Mouse (Mus musculus) embryonic facial prominence, embryonic 13.5 days (tissue): ENCODE data around the gene Slc7a5. TPM values are rescaled to one million over a fixed set of nuclear protein-coding genes. Genes with fewer than 3 reads are reported as not detected.

Experiments
- ATAC-seq: fragments of 200-750 bp; cut with Nextera tagmentation; 2 replicates; pipeline ENCODE4 v1.8.0; 2017; ENCODE audit warnings: low read depth; ENCODE audit not compliant: insufficient number of reproducible peaks, insufficient read depth, low FRiP score, low TSS enrichment
- H3K27ac ChIP-seq: fragments of 300-500 bp; sonication (generic); 2 replicates; pipeline ENCODE4 v1.5.1; 2015; ENCODE audit warnings: moderate library complexity, mild to moderate bottlenecking, inconsistent platforms
- H3K27me3 ChIP-seq: fragments of 300-500 bp; sonication (generic); 2 replicates; pipeline ENCODE4 v1.6.1; 2015; ENCODE audit warnings: mild to moderate bottlenecking, inconsistent platforms
- H3K36me3 ChIP-seq: fragments of 300-500 bp; sonication (generic); 2 replicates; pipeline ENCODE4 v1.6.1; 2015; ENCODE audit warnings: mild to moderate bottlenecking, inconsistent platforms
- H3K4me1 ChIP-seq: fragments of 300-500 bp; sonication (generic); 2 replicates; pipeline ENCODE4 v1.6.1; 2015; ENCODE audit warnings: inconsistent platforms
- H3K4me2 ChIP-seq: fragments of 300-500 bp; sonication (generic); 2 replicates; pipeline ENCODE4 v1.6.1; 2015; ENCODE audit warnings: moderate library complexity, mild to moderate bottlenecking, inconsistent platforms
- H3K4me3 ChIP-seq: fragments of 300-500 bp; sonication (generic); 2 replicates; pipeline ENCODE4 v1.5.1; 2015; ENCODE audit warnings: mild to moderate bottlenecking, inconsistent platforms
- H3K9ac ChIP-seq: fragments of 300-500 bp; sonication (generic); 2 replicates; pipeline ENCODE4 v1.6.1; 2015; ENCODE audit warnings: mild to moderate bottlenecking, inconsistent platforms
- H3K9me3 ChIP-seq: fragments of 300-500 bp; sonication (generic); 2 replicates; pipeline ENCODE4 v1.6.1; 2016; ENCODE audit warnings: inconsistent platforms
- WGBS: fragments of 180-500 bp; shearing (Covaris S2); methylation state at CpG from one replicate; pipeline ENCODE4 v1.1.7; 2015; ENCODE audit warnings: mixed read lengths; 5-methylcytosine and 5-hydroxymethylcytosine counted together
- polyA plus RNA-seq: library from polyadenylated mRNA; unstranded; fragments of >200 nt; fragmentation: Nextera tagmentation; extraction: Ambion mirVana; gene quantifications from 2 replicates; pipeline ENCODE4 v1.2.1, GENCODE M21; 2015

The Slc7a5 gene
- polyA plus RNA-seq, 1 experiment from 2014 or later = 18.3 TPM

DNA sequence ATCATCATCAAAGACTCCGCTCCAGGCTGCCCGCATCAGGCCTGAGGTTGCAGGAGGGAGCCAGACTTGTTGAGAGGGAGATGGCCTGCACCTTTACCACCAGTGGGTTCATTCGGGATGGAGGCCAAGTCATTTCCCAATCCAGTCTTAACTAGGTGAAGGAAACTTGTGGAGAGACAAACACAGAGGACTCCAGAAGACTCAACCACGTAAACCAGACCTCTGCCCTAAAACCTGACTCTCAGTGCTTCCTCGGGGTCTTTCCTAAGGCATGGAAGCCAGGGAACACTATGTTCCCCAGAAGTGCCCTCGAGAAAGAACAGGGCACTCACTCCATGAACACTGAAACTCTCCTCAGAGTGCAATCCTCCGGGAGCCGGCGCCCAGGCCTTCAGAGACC is 2.5 kb downstream of the Slc7a5 start:
- WGBS = 86% methylated on average over 9 of the region's 9 CpGs
- peaks cover 12% of the 10 kb centered on the region for H3K27me3 ChIP-seq
- H3K9ac ChIP-seq = peak overlapping the region; percentile 22; the same call in 1 of the 2 replicates
- H3K4me3 ChIP-seq = peak overlapping the region; percentile 76; the same call in 1 of the 2 replicates
- H3K9me3 ChIP-seq = no peaks in the 10 kb centered on the region
- no peaks in the 10 kb centered on the region for H3K36me3 ChIP-seq
- peaks cover 45% of the 10 kb centered on the region for H3K4me1 ChIP-seq
- no peak overlapping the region for H3K27ac ChIP-seq
- peak overlapping the region; percentile 98 for H3K4me2 ChIP-seq
- ATAC-seq = no peak

DNA sequence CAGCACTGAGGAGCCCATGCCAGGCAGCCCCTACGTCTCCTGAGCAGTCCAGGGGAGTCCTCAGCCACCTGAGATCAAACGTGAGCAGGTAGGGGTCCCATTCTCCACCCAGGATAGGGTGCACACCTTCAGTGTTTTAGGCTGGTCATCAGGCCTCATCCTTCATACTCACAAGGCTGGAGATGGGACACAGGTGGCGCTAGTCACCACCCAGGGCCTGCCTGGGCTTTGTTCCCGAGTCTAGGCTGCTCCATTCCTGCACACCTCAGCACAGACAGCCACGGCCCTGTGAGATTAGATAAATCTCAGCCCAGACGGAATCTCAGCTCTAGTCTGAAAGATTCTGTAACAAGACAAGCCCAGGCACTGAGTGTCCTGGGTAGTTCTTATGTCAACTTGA is 3.5 kb downstream of the Slc7a5 start:
- Histone ChIP-seq H3K36me3 (no peaks in the 10 kb centered on the region), H3K27me3 (peaks cover 11% of the 10 kb centered on the region), H3K27ac (no peak overlapping the region), H3K9ac (0 out of 2 replicates have a peak overlapping the region, but pooled peaks have one; percentile 4), H3K4me2 (no peak overlapping the region), H3K9me3 (no peaks in the 10 kb centered on the region), H3K4me3 (no peak overlapping the region), H3K4me1 (peaks cover 45% of the 10 kb centered on the region)
- no peak for ATAC-seq
- WGBS = 63% methylated on average over 6 of the region's 6 CpGs

DNA sequence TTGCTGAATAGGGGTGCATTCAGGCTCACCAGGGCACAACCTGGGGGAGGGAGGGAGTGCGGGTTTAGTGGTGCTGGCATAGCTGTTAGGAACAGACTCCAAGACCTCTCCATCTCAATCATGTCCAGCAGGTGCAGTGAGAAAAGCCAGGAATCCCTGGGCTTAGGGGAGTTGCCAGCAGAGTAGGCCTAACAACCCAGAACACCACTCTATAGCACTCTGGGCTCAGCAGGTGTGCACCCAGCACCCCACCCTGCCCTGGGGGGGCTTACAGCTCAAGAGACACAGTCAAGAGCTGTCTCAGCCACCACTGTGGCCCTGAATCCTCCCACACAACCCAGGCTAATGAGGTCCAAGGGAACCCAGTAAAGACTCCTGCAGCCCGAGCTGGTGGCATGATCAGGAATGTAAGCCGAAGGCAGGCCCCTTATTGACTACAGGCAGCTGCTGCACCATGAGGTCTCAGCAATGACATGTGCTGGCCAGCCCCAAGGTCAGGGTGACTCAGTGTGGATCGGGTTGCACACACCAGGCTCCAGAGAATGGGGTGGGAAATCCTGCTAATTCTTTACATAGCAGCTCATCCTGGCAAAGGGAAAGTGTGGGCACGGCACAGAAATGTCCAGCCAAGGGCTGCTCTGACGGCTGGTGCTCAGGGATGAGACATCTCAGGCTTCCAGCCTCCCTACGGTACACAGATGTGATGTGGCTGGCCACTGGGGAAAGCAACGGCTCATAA is 5.8 kb downstream of the Slc7a5 start:
- Histone ChIP-seq H3K9me3 (no peaks in the 10 kb centered on the region), H3K4me3 (no peak overlapping the region), H3K27ac (0 out of 2 replicates have a peak overlapping the region, but pooled peaks have one; percentile 7), H3K36me3 (no peaks in the 10 kb centered on the region), H3K4me1 (peaks cover 56% of the 10 kb centered on the region), H3K9ac (peak overlapping the region; percentile 36; the same call in 1 of the 2 replicates), H3K4me2 (no peak overlapping the region), H3K27me3 (no peaks in the 10 kb centered on the region; the same call in 1 of the 2 replicates)
- 44% methylated on average over 8 of the region's 8 CpGs for WGBS
- no peak for ATAC-seq

DNA sequence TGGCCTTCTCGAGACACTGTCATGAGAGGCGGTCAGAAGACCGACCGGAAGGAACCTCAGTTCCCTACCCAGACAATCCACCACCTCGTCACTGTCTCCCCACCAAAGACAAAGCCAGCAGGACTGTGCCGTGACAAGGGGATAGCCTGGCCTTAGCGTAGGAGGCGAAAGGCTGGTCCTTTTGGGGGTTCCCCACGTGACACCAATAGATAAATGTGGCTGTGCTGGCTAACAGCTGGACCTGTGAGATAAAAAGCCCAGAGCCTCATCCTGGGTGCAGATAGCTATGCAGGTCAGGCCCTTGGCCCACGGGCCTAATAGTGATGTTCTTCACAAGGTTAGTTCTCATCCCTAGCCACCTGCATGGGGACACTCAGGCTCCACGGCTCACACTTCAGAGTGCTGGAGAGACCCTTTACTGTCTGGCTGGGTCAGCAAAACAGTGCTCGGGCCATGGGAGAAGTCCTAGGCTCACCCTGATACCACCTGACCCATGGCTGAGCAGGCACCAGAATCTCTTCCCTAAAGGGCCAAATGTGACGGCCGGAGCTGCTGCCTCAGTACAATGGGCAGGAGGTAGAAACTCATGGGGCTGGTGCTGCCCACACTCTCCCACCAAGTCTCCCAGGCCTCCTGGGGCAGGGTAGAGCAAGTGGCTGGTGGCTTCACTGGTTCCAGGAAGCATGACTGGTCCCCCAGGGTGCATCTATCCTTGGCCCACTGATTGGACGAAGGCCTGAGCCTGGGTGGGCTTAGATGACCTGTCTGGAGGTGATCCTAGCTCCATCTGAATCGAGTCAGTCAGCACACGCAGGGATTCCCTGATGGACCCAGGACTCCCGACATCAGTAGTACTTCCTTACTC is 8.1 kb downstream of the Slc7a5 start:
- Histone ChIP-seq H3K4me1 (peaks cover 35% of the 10 kb centered on the region), H3K36me3 (peaks cover 11% of the 10 kb centered on the region), H3K27ac (no peak overlapping the region), H3K9me3 (no peaks in the 10 kb centered on the region), H3K4me3 (no peak overlapping the region), H3K9ac (peak overlapping the region; percentile 55; the same call in 1 of the 2 replicates), H3K27me3 (no peaks in the 10 kb centered on the region), H3K4me2 (no peak overlapping the region)
- WGBS = 81% methylated on average over 18 of the region's 18 CpGs
- no peak for ATAC-seq

DNA sequence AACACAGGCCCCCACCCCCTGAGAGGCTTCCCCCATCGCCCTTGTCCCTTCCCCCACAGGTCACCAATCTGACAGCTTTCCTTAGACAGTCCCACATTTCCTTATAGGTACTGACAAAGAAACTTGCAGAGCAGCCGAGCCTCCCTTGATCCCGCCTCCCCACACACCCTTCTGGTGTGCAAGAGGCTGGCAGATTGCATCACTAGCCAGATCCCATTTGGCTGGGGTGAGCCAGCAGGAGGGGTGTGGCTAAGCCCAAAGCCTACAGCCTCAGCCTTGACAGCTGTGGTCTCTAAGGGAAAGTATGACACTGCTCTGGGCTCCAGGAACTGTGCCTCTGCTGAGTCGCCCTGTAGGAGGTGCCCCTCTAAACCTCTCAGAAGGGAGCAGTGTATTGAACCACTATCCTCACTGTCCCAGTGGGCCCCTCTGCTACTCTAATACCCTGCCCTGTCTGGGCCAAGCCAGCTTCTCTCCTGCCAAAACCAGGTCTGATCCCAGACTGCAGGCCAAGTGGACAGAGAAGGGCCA is 9.0 kb downstream of the Slc7a5 start:
- H3K27me3 ChIP-seq = no peaks in the 10 kb centered on the region
- peak; percentile 79 for ATAC-seq
- H3K36me3 ChIP-seq = peaks cover 11% of the 10 kb centered on the region
- H3K9ac ChIP-seq = peak overlapping the region; percentile 55
- H3K27ac ChIP-seq = peak overlapping the region; percentile 80
- H3K4me2 ChIP-seq = peak overlapping the region; percentile 37
- 0 out of 2 replicates have a peak overlapping the region, but pooled peaks have one; percentile 12 for H3K4me3 ChIP-seq
- 14% methylated on average over 4 of the region's 4 CpGs for WGBS
- peaks cover 33% of the 10 kb centered on the region for H3K4me1 ChIP-seq
- H3K9me3 ChIP-seq = no peaks in the 10 kb centered on the region

DNA sequence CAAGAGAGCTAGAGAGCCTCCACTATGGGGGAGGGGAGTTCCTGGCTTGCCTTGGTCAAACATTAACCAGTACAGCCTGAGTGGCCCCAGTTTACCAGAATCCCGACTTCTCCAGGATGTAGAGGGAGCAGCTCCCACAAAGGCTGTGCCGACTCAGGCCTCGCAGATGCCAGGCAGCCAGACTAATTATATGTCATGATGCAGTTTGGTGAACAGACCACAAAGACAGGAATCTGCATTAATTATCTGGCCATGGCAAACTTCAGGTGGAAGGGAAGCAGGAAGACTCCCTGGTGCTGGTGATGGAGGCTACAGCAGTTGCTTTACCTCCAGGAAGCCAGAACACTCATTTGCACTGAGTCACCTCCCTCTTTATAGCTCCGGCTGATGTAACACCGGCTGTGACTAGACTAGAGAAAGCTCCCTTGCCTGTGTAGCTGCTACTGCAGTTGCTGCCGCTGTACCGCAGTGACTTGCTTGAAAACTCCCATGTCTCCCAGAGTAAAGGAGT is 9.6 kb downstream of the Slc7a5 start:
- H3K27me3 ChIP-seq = no peaks in the 10 kb centered on the region
- peak overlapping the region; percentile 80 for H3K27ac ChIP-seq
- 29% methylated on average over 7 of the region's 7 CpGs for WGBS
- H3K36me3 ChIP-seq = peaks cover 11% of the 10 kb centered on the region
- peak overlapping the region; percentile 37 for H3K4me2 ChIP-seq
- ATAC-seq = no peak
- peak overlapping the region; percentile 55 for H3K9ac ChIP-seq
- H3K9me3 ChIP-seq = no peaks in the 10 kb centered on the region
- H3K4me1 ChIP-seq = peaks cover 33% of the 10 kb centered on the region
- H3K4me3 ChIP-seq = 0 out of 2 replicates have a peak overlapping the region, but pooled peaks have one; percentile 12

DNA sequence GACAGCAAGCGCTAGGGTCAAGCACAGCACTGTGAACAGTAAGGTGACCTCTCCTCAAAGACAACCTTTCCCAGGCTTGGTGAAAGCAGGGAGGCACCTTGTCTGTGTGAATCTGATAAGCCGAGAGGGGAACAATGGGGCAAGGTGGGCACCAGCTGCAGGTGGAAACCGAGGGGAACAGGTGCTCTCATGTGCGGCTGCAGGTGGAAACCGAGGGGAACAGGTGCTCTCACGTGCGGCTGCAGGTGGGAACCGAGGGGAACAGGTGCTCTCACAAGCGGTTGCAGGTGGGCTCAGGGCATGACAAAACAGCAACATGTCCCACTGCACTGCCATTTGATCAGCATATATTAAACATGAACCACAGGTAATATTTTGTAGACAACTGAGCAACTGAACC is 10.3 kb downstream of the Slc7a5 start:
- H3K9me3 ChIP-seq = no peaks in the 10 kb centered on the region
- H3K27ac ChIP-seq = peak overlapping the region; percentile 80; the same call in 1 of the 2 replicates
- H3K9ac ChIP-seq = 0 out of 2 replicates have a peak overlapping the region, but pooled peaks have one; percentile 55
- ATAC-seq = no peak
- 69% methylated on average over 9 of the region's 9 CpGs for WGBS
- no peak overlapping the region for H3K4me2 ChIP-seq
- no peak overlapping the region for H3K4me3 ChIP-seq
- peaks cover 15% of the 10 kb centered on the region for H3K36me3 ChIP-seq
- H3K27me3 ChIP-seq = no peaks in the 10 kb centered on the region
- peaks cover 33% of the 10 kb centered on the region for H3K4me1 ChIP-seq

DNA sequence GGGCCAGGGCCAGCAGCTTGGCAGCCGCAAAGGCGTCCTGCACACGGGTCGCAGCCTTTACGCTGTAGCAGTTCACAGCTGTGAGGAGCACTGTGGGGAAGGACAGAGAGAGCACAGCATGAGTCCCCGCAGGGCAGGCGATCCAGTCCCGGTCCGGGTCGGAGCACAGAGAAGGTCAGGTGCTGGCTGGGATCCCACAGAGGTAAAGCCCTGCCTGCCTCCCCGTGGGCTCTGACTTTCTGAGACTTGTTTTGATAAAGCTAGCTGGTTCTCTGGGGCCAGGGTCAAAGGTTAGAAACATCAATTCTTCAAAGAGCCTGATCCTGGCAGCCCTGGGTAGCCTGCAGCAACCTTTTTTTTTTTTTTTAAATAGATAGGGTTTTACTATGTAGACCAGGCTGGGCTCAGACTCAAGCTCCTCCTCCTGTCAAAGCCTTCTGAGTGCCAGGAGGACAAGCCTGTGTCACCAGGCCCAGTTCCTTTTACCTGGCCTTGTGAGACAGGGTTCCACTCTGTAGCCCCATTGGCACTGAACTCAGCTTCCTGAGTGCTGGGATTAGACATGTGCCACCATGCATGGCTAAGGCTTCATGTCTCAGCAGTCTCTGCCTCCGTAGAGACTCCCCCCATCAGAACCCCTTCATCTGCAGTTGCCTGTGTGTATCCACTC is 10.9 kb downstream of the Slc7a5 start:
- H3K4me2 ChIP-seq = no peak overlapping the region
- H3K4me3 ChIP-seq = no peak overlapping the region
- no peaks in the 10 kb centered on the region for H3K9me3 ChIP-seq
- no peak overlapping the region for H3K27ac ChIP-seq
- 40% methylated on average over 12 of the region's 12 CpGs for WGBS
- ATAC-seq = no peak
- H3K4me1 ChIP-seq = peaks cover 27% of the 10 kb centered on the region
- peaks cover 15% of the 10 kb centered on the region for H3K36me3 ChIP-seq
- no peaks in the 10 kb centered on the region for H3K27me3 ChIP-seq
- 0 out of 2 replicates have a peak overlapping the region, but pooled peaks have one; percentile 55 for H3K9ac ChIP-seq

DNA sequence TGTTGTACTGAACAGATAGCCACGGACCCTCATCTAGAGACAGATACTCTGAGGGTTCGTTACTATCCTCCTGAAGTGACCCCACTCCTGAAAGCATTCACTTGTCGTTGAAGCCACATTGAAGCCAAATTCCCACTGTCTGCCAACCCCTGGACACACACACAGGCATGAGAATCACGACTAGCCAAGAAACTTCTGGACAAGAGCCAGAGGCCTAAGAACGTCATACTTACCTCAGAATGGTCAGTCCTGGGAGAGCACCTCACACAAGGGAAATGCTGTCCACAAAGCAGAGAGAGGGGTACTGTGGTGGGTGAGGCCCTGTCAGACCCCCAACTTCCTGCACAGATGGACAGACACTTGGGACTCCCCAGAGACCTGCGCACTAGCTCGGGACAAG is 11.6 kb downstream of the Slc7a5 start:
- Histone ChIP-seq H3K9me3 (no peaks in the 10 kb centered on the region), H3K27ac (no peak overlapping the region), H3K4me2 (no peak overlapping the region), H3K4me3 (no peak overlapping the region), H3K4me1 (peaks cover 21% of the 10 kb centered on the region), H3K27me3 (no peaks in the 10 kb centered on the region), H3K9ac (no peak overlapping the region), H3K36me3 (peaks cover 18% of the 10 kb centered on the region)
- WGBS = 79% methylated on average over 7 of the region's 7 CpGs
- ATAC-seq = no peak

DNA sequence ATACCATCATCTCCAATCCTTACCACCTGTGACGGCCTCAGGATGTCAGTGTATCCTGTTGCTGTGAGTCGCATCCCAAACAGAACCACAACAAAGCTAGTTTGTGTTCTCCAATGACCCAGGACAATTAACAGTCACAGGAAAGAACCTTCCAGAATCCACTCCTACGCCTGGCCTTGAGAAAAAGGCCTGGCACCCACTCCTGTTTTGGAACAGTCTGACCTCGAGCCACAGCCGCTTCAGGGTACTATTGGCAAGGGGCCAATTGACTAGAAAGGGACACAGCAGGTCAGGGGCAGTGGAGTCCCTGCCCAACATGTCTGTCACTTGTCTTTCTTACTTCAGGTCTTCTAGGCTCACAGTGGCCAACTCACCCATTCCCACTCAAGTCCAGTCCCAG is 14.6 kb downstream of the Slc7a5 start:
- 80% methylated on average over 5 of the region's 5 CpGs for WGBS
- H3K4me2 ChIP-seq = no peak overlapping the region
- no peak overlapping the region for H3K4me3 ChIP-seq
- ATAC-seq = no peak
- peaks cover 26% of the 10 kb centered on the region for H3K36me3 ChIP-seq
- no peak overlapping the region for H3K27ac ChIP-seq
- H3K9ac ChIP-seq = no peak overlapping the region
- peaks cover 11% of the 10 kb centered on the region for H3K4me1 ChIP-seq
- no peaks in the 10 kb centered on the region for H3K27me3 ChIP-seq
- H3K9me3 ChIP-seq = no peaks in the 10 kb centered on the region
